Mouse (Mus musculus) right cerebral cortex, postnatal 25 days (tissue): ENCODE results near the gene Cbx5.
A peak's percentile ranks its signal among the peaks of the same experiment; 100 is the strongest.

Experiments used
- DNase-seq: peaks from one replicate; pipeline ENCODE4 v3.0.0; 2022

Cbx5 gene

GRCm38 (mm10) chr15:103172537-103172936 lies 67.1 kb downstream of the Cbx5 start:
- DNase-seq: no peak

DNA sequence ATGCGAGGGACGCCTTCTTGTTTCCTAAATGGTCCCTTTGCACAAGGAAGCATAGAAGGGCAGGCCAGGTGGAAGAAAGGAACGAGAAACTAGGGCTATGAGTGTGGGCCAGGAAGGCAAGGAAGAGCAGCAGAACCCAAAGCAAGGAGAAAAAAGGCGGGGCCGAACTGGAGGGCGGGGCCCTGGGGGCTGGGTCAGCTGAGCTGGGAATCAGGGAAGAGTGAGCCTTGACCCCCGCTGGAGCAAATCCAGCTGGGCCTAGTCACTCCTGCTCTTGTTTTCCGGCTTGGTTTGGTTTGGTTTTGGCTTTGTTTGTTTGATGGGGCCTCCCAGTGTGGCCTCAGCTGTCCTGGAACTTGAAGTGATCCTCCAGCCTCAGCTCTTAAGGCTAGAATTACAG lies 68.3 kb downstream of the Cbx5 start:
- DNase-seq: no peak

GRCm38 (mm10) chr15:103170316-103170679 lies 69.3 kb downstream of the Cbx5 start:
- DNase-seq: no peak

- no peak for DNase-seq
Measured at GRCm38 (mm10) chr15:103169612-103170315, 69.9 kb downstream of the Cbx5 start.

- DNase-seq: no peak
Measured at GRCm38 (mm10) chr15:103168801-103169611, 70.6 kb downstream of the Cbx5 start.

GRCm38 (mm10) chr15:103167786-103168185 lies 71.8 kb downstream of the Cbx5 start:
- no peak for DNase-seq

- no peak for DNase-seq
Measured at GRCm38 (mm10) chr15:103167042-103167615, 72.5 kb downstream of the Cbx5 start, which contains the start of gene Smug1. Gene Smug1 (minus strand): TSS chr15:103167092.

DNA sequence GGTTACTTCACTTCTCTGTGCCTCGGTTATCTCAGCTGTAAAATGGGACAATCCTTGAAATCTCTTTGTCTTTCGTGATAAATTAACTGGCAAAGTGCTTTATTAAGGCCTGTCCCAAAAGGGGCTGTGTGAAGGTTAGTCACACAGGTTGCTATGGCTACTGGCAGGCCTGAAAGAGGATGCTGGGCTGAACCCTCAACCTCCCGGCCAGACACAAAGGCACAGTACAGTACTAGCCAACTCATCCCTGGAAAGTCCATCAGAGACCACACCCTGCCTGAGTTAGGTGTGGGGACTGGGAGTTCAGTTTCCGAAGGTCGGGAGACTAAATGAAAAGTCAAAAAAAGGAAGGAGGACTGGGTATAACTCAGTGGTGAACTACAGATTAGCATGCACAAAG lies 73.7 kb downstream of the Cbx5 start:
- DNase-seq: no peak

- DNase-seq: peak; percentile 85
Measured at GRCm38 (mm10) chr15:103165379-103165778, 74.2 kb downstream of the Cbx5 start.

- DNase-seq: peak; percentile 91
Measured at GRCm38 (mm10) chr15:103163182-103163919, 76.3 kb downstream of the Cbx5 start.

- peak; percentile 43 for DNase-seq
Measured at GRCm38 (mm10) chr15:103157585-103157984, 82.0 kb downstream of the Cbx5 start.

DNA sequence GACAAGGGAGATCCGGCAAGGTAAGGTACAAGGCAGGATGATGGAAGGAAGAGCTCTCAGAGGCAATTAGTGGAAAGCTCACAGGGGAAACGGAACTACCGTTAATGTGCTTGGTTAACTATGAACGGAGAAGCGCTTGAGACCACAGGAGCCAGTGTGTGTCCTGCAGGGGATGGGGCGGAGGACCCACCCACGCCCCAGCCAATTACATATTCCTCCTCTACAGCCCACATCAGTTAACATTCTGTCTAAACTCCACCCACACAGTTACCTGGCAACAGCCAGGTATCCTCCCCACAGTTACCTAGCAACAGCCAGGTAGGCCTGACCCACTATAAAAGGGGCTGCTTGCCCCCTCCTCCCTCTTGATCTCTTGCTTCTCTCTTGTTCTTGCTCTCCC lies 82.7 kb downstream of the Cbx5 start:
- DNase-seq: no peak

- DNase-seq: no peak
Measured at GRCm38 (mm10) chr15:103155366-103156321, 84.0 kb downstream of the Cbx5 start.

DNA sequence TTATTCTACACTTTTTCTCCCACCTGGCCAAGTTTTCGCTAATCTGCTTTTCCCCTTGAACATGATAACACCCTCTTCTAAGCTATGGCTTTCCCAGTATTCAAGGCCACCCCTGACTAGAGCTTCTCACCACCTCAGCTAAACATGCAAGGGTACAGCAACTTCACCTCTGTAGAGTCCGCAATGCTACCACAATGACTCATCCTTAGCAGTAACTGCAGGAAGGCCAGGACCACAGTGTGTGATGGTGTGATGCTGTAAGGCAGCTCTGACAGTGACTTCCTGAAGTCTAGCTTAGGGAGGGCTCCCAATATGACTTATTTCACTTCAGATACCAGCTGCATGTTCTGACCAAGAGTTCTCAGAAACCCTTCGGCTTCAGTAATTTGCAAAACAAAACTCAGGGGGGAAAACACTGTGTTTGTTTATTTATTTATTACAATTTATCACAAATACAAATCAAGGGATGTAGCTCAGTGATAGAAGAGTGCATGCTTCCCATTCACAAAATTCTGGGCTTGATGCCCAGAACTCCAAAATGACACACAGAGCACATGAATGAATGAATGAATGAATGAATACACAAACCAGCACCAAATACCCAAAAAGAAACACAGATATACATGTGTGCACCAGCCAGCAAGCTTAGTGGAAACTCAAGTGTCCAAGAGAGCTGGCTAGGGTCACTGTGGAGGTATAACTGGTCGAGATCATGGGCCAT lies 86.6 kb downstream of the Cbx5 start:
- DNase-seq: no peak

GRCm38 (mm10) chr15:103152371-103152770 lies 87.2 kb downstream of the Cbx5 start:
- DNase-seq: no peak

GRCm38 (mm10) chr15:103147779-103148178 lies 91.8 kb downstream of the Cbx5 start:
- DNase-seq: no peak

DNA sequence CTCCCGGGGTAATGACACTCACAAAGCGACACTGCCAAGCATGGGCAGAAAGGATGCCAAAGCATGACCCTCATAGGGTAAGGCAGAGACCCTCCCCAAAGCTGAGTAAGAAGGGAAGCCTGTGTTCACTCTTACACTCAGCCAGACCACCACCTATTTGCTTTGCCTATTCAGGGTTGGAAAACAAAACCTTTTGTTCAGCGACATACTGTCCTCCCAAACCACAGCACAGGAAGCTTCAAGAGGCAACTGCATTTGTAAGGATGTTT lies 92.3 kb downstream of the Cbx5 start:
- no peak for DNase-seq

DNA sequence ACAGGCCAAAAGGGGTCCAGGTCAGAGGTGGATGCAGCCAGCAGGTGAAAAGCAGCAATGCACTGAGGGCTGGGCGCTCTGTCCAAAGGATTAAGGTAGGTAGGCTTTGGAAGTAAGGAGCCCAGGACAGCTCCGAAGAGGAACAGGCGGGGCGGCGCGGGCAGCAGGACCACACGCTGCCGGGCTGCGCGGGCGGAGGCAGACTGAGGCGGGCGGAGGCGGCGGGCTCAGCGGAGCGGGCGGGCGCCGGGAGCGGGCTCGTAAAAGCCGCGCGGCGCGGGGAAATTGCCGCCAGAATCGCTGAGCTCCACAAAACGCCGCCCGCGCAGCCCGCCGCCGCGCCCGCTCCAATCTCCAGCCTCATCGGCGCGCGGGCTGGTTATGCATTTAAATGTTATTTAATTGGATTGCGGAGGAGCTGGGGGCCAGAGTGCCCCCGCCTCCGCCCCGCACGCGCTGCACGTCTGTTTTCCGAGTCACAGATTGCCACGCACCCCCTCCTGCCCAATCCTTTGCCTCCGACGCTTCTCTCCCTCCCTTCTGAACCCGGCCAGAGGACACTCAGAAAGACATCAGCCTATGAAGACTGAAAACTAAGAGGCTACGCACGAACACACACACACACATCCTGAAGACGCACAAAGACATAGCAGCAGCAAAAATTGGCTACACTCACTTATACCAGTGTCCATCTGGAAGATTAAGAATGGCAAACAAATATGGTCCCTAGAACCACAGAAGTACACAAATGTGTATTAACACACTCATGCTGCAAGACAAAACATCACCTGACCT lies 92.8 kb downstream of the Cbx5 start:
- peak; percentile 80 for DNase-seq

DNA sequence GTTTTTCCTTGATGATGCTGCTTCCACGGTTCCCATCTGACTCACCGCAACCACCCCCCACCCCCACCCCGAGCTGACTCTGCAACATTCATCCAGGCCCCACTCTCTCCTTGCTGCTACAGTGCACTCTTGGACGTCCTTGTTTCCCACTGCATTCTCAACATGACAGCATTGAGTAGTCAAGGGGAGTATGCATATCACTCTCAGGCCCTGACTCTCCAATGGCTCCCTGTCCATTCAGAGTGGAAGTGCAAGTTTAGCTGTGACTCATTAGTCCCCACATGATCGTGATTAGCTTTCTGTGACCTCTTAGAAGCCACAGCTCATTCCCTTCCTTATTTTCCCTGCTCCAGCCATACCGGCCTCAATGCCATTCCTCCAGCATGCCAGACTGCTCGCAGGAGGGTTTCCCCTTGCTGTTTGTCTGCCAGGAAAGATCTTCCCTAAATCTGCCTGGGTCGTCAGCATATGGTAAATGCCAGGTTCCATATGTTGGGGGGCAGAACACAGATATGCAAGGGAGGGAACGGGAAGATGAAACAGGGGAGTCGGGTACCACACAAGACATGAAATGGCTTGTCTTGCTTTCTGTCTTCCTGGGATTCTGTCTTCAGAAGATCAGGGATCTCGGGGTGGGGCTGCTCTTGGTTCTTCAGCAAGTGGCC lies 93.8 kb downstream of the Cbx5 start:
- no peak for DNase-seq

GRCm38 (mm10) chr15:103144176-103144575 lies 95.4 kb downstream of the Cbx5 start:
- DNase-seq: no peak
